Mouse (Mus musculus) embryonic facial prominence, embryonic 13.5 days (tissue): ENCODE measurements around the gene Ankrd66. TPM values are rescaled to one million over a fixed set of nuclear protein-coding genes. Genes with fewer than 3 reads are reported as not detected.
A peak's percentile ranks its signal among the peaks of the same experiment; 100 is the strongest.
"Not testable (repeated sequence)": the region's sequence is repeated elsewhere in the genome, so short reads cannot be mapped to it uniquely, and the experiment has no call there.

Source experiments
- ATAC-seq: fragments of 200-750 bp; cut with Nextera tagmentation; 2 replicates; pipeline ENCODE4 v1.8.0; 2017; ENCODE audit warnings: low read depth; ENCODE audit not compliant: insufficient number of reproducible peaks, insufficient read depth, low FRiP score, low TSS enrichment
- H3K27ac ChIP-seq: fragments of 300-500 bp; sonication (generic); 2 replicates; pipeline ENCODE4 v1.5.1; 2015; ENCODE audit warnings: moderate library complexity, mild to moderate bottlenecking, inconsistent platforms
- H3K27me3 ChIP-seq: fragments of 300-500 bp; sonication (generic); 2 replicates; pipeline ENCODE4 v1.6.1; 2015; ENCODE audit warnings: mild to moderate bottlenecking, inconsistent platforms
- H3K36me3 ChIP-seq: fragments of 300-500 bp; sonication (generic); 2 replicates; pipeline ENCODE4 v1.6.1; 2015; ENCODE audit warnings: mild to moderate bottlenecking, inconsistent platforms
- H3K4me1 ChIP-seq: fragments of 300-500 bp; sonication (generic); 2 replicates; pipeline ENCODE4 v1.6.1; 2015; ENCODE audit warnings: inconsistent platforms
- H3K4me2 ChIP-seq: fragments of 300-500 bp; sonication (generic); 2 replicates; pipeline ENCODE4 v1.6.1; 2015; ENCODE audit warnings: moderate library complexity, mild to moderate bottlenecking, inconsistent platforms
- H3K4me3 ChIP-seq: fragments of 300-500 bp; sonication (generic); 2 replicates; pipeline ENCODE4 v1.5.1; 2015; ENCODE audit warnings: mild to moderate bottlenecking, inconsistent platforms
- H3K9ac ChIP-seq: fragments of 300-500 bp; sonication (generic); 2 replicates; pipeline ENCODE4 v1.6.1; 2015; ENCODE audit warnings: mild to moderate bottlenecking, inconsistent platforms
- H3K9me3 ChIP-seq: fragments of 300-500 bp; sonication (generic); 2 replicates; pipeline ENCODE4 v1.6.1; 2016; ENCODE audit warnings: inconsistent platforms
- WGBS: fragments of 180-500 bp; shearing (Covaris S2); methylation state at CpG from one replicate; pipeline ENCODE4 v1.1.7; 2015; ENCODE audit warnings: mixed read lengths; 5-methylcytosine and 5-hydroxymethylcytosine counted together
- polyA plus RNA-seq: library from polyadenylated mRNA; unstranded; fragments of >200 nt; fragmentation: Nextera tagmentation; extraction: Ambion mirVana; gene quantifications from 2 replicates; pipeline ENCODE4 v1.2.1, GENCODE M21; 2015

The Ankrd66 gene
- polyA plus RNA-seq, 1 experiment from 2014 or later, result not detected

- Histone ChIP-seq H3K4me1 (peaks cover 5% of the 10 kb centered on the region; the same call in 1 of the 2 replicates), H3K27ac (no peak overlapping the region), H3K36me3 (no peaks in the 10 kb centered on the region), H3K9ac (peak overlapping the region; percentile 73), H3K4me3 (peak overlapping the region; percentile 50), H3K27me3 (no peaks in the 10 kb centered on the region), H3K9me3 (no peaks in the 10 kb centered on the region), H3K4me2 (peak overlapping the region; percentile 89)
- WGBS, result 10% methylated on average over 12 of the region's 12 CpGs
- no peak for ATAC-seq
Observed at GRCm38 (mm10) chr17:43567593-43567991, 24.2 kb upstream of the Ankrd66 start.

GRCm38 (mm10) chr17:43563192-43563987 lies 20.0 kb upstream of the Ankrd66 start:
- no peak overlapping the region for H3K27ac ChIP-seq
- H3K4me3 ChIP-seq, result no peak overlapping the region
- 90% methylated on average over 7 of the region's 7 CpGs for WGBS
- H3K27me3 ChIP-seq, result no peaks in the 10 kb centered on the region
- no peaks in the 10 kb centered on the region; the same call in 1 of the 2 replicates for H3K4me1 ChIP-seq
- no peak overlapping the region for H3K4me2 ChIP-seq
- H3K36me3 ChIP-seq, result no peaks in the 10 kb centered on the region
- no peak overlapping the region for H3K9ac ChIP-seq
- ATAC-seq, result no peak
- no peaks in the 10 kb centered on the region for H3K9me3 ChIP-seq

- H3K4me3 ChIP-seq, result no peak overlapping the region
- H3K27ac ChIP-seq, result no peak overlapping the region
- H3K36me3 ChIP-seq, result no peaks in the 10 kb centered on the region
- WGBS, result 75% methylated on average over 3 of the region's 3 CpGs
- H3K27me3 ChIP-seq, result no peaks in the 10 kb centered on the region
- H3K9ac ChIP-seq, result no peak overlapping the region
- H3K9me3 ChIP-seq, result no peaks in the 10 kb centered on the region
- H3K4me2 ChIP-seq, result no peak overlapping the region
- no peak for ATAC-seq
- no peaks in the 10 kb centered on the region for H3K4me1 ChIP-seq
Observed at GRCm38 (mm10) chr17:43558678-43559077, 15.2 kb upstream of the Ankrd66 start.

GRCm38 (mm10) chr17:43557541-43558090 lies 14.2 kb upstream of the Ankrd66 start:
- no peak overlapping the region for H3K27ac ChIP-seq
- H3K36me3 ChIP-seq, result no peaks in the 10 kb centered on the region
- H3K9me3 ChIP-seq, result no peaks in the 10 kb centered on the region
- WGBS, result 73% methylated on average over 6 of the region's 6 CpGs
- H3K4me1 ChIP-seq, result no peaks in the 10 kb centered on the region
- H3K4me2 ChIP-seq, result no peak overlapping the region
- no peak for ATAC-seq
- H3K4me3 ChIP-seq, result no peak overlapping the region
- H3K9ac ChIP-seq, result no peak overlapping the region
- H3K27me3 ChIP-seq, result no peaks in the 10 kb centered on the region

GRCm38 (mm10) chr17:43557104-43557503 lies 13.7 kb upstream of the Ankrd66 start:
- Histone ChIP-seq H3K4me2 (no peak overlapping the region), H3K9ac (no peak overlapping the region), H3K4me3 (no peak overlapping the region), H3K4me1 (no peaks in the 10 kb centered on the region), H3K27me3 (no peaks in the 10 kb centered on the region), H3K36me3 (no peaks in the 10 kb centered on the region), H3K9me3 (no peaks in the 10 kb centered on the region), H3K27ac (no peak overlapping the region)
- no peak for ATAC-seq
- WGBS, result 90% methylated on average over 4 of the region's 4 CpGs

DNA sequence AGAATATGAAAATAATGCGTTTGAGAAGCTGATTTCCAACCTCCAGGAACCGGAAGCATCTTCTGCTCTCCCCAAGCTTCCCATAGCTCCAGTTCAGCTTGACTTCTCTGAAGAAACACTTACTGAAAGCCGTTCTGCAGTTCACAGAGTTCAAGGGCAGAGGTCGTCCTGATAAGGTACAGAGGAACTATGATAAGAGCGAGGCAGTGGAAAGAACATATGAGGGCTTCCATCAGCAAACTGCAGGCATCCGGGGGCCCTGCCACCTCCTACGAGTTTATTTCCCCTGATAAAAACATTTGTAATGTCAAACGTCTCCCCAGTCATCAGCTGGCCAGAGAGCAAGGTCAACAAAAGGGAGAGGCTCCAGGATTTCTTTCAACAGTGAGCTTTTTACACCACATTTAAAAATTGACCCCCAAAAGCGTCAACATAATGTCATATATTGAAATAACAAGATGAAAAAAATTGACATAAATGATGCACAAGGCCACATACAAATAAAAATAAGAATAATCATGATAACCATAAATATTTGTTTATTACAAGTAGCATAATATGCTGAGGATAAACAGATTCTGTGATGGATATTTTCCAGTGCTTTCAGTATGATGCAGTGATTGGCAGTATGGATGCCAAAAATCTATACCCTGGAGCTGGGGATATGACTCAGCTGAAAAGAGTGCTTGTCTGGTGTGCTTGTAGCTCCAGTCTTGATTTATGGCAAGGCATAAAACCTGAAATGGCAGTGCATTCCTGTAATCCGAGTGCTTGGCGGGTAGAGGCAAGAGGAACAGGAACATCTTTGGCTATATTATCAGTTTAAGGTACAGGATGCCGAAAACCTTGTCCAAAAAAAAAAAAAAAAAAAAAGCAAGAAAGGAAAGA lies 11.3 kb upstream of the Ankrd66 start:
- Histone ChIP-seq H3K27ac (no peak overlapping the region), H3K4me1 (no peaks in the 10 kb centered on the region), H3K4me2 (no peak overlapping the region), H3K27me3 (no peaks in the 10 kb centered on the region), H3K9ac (no peak overlapping the region), H3K36me3 (no peaks in the 10 kb centered on the region), H3K9me3 (no peaks in the 10 kb centered on the region), H3K4me3 (no peak overlapping the region)
- no peak for ATAC-seq
- 75% methylated on average over 12 of the region's 12 CpGs for WGBS

- Histone ChIP-seq H3K4me2 (no peak overlapping the region), H3K9me3 (no peaks in the 10 kb centered on the region), H3K27me3 (no peaks in the 10 kb centered on the region), H3K36me3 (no peaks in the 10 kb centered on the region), H3K4me3 (no peak overlapping the region), H3K27ac (no peak overlapping the region), H3K4me1 (no peaks in the 10 kb centered on the region), H3K9ac (no peak overlapping the region)
- ATAC-seq, result no peak
- 28% methylated on average over 3 of the region's 3 CpGs for WGBS
Observed at GRCm38 (mm10) chr17:43551122-43551630, 7.7 kb upstream of the Ankrd66 start.

DNA sequence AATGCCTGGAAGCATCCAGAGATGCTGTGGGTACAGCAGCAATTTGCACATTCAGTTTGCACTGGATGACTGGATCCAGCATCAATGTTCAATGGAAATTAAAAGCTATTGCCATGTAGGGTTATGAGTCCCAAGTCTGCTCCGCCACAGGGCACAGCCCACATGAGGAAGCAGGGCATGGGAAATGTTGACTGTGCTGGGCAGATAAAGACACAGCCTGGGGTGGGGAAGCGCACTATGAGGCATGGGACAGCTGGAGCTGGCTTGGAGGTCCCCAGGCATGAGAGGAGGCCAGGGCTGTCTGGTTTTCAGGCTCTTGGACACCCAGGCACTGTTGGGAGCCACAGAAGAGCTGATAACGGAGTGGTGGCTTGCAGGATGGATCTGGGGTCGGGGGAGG lies 601 bp upstream of the Ankrd66 start:
- no peak for ATAC-seq
- Histone ChIP-seq H3K36me3 (no peaks in the 10 kb centered on the region), H3K4me3 (no peak overlapping the region), H3K4me1 (no peaks in the 10 kb centered on the region), H3K4me2 (no peak overlapping the region), H3K27ac (no peak overlapping the region), H3K27me3 (no peaks in the 10 kb centered on the region), H3K9ac (no peak overlapping the region), H3K9me3 (no peaks in the 10 kb centered on the region)
- WGBS, result 82% methylated on average over 4 of the region's 4 CpGs

- H3K4me1 ChIP-seq, result peaks cover 9% of the 10 kb centered on the region
- no peak overlapping the region for H3K4me2 ChIP-seq
- H3K4me3 ChIP-seq, result no peak overlapping the region
- no peak overlapping the region for H3K9ac ChIP-seq
- ATAC-seq, result no peak
- no peaks in the 10 kb centered on the region for H3K36me3 ChIP-seq
- H3K27ac ChIP-seq, result no peak overlapping the region
- WGBS, result 85% methylated on average over 3 of the region's 3 CpGs
- H3K9me3 ChIP-seq, result no peaks in the 10 kb centered on the region
- H3K27me3 ChIP-seq, result no peaks in the 10 kb centered on the region; the same call in 1 of the 2 replicates
Observed at GRCm38 (mm10) chr17:43538767-43539166, 4.7 kb downstream of the Ankrd66 start.

DNA sequence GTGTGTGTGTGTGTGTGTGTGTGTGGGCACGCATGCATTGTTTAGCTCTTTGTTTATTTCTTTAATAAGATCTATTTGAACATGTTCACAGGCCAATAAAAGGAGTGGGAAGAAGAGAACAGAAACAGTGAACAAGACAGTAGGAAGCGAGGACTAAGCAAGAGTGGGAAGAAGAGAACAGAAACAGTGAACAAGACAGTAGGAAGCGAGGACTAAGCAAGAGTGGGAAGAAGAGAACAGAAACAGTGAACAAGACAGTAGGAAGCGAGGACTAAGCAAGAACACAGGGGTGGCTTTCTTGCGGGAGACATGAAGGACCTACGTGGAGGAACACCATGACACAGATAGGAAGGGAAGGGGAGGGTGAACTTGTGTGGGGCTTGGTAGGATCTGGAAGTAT lies 6.6 kb downstream of the Ankrd66 start:
- not testable (repeated sequence) for H3K9me3 ChIP-seq, ATAC-seq, H3K27ac ChIP-seq, H3K4me2 ChIP-seq, H3K36me3 ChIP-seq, H3K9ac ChIP-seq, H3K27me3 ChIP-seq, H3K4me3 ChIP-seq, H3K4me1 ChIP-seq
- WGBS, result 89% methylated on average over 6 of the region's 6 CpGs

DNA sequence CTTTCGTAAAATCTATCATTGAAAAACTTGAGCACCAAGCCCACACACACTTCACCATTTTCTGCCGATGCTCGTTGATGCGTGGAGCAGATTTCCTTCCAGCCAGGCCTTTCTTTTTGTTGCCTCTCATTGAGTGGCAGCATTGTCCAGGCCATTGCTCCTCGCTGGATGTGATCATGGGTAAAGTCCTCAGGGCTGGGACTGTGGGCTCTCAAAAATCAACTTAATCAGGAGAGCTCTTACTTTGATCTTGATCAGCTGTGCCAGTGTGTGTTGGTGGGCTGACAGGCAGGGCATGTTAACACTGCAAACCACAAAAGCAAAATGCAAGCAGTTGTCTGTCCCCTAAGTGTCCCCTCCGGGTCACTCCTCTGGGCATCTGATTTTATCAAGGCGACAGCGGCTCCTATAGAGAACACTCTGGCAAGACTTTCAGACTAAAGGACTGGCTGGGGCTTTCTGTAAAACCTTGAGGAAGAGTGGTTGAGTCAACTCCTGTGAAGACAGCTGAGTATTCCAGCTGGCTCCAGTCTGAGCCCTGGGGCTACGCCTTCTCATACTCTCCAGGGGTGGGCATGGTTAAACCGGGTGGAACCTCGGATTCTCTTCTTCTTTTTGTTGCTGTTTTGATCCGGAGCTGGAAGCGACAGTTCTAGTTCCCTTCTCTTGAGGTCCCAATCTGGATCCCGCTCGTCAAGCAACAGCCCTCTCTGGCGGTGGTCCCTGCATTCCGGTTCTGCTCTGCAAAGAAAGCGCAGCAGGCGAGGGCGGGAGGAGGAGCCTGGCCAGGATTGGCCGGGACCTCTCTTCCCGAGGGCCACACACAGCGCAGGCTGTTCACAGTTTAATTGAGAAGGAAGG lies 8.8 kb downstream of the Ankrd66 start:
- Histone ChIP-seq H3K4me2 (peak overlapping the region; percentile 57), H3K9ac (peak overlapping the region; percentile 58), H3K4me3 (peak overlapping the region; percentile 34), H3K4me1 (peaks cover 9% of the 10 kb centered on the region), H3K27ac (peak overlapping the region; percentile 33; the same call in 1 of the 2 replicates), H3K9me3 (no peaks in the 10 kb centered on the region), H3K27me3 (no peaks in the 10 kb centered on the region; the same call in 1 of the 2 replicates), H3K36me3 (no peaks in the 10 kb centered on the region)
- ATAC-seq, result peak; percentile 69; the same call in 1 of the 2 replicates
- WGBS, result 12% methylated on average over 23 of the region's 23 CpGs
